Mouse (Mus musculus): ENCODE data around the gene Ssr2. TPM values are rescaled to one million over a fixed set of nuclear protein-coding genes. Genes with fewer than 3 reads are reported as not detected.

Ssr2 gene
- polyA plus RNA-seq, 1 experiment from 2014 or later: 155 TPM

DNA sequence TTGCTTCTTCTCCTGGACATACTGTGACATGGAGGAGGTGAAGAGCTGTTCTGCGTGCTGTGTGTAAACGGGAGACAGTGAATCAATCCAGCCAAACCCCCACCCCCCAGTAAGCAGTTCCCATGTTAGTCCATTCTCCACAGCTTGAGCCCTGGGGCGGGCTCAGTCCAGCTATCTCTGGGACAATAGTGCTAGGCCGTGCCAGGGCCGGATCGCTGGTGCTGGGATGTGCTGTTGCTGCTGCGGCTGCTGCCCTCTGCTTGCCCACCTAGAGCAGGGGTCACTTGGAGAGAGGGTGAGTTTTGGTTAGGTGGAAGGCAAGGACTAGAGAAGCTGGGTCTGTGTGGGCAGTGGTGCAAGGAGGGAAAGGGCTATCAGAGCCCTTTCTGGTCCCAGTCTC is 50.6 kb downstream of the Ssr2 start:
- no peak for DNase-seq (ENCODE audit: low spot score)
- ATAC-seq: no peak
- Histone ChIP-seq H3K4me3 (ENCODE audit: low read depth, low read length) (no peak overlapping the region), H3K4me2 (ENCODE audit: low read length) (peak overlapping the region; percentile 7; the same call in 1 of the 2 replicates), H3K27me3 (replicated peaks; ENCODE audit: control insufficient read depth, insufficient read depth, low read length) (no peaks in the 10 kb centered on the region), H3K36me3 (ENCODE audit: control insufficient read depth, insufficient read depth, low read length) (peaks cover 49% of the 10 kb centered on the region), H3K27ac (ENCODE audit: low read depth, low read length) (no peak overlapping the region; the same call in 1 of the 2 replicates), H3K9me3 (replicated peaks; ENCODE audit: control insufficient read depth, low read length) (no peaks in the 10 kb centered on the region), H3K4me1 (ENCODE audit: control insufficient read depth, insufficient read depth, low read length) (peaks cover 26% of the 10 kb centered on the region), H3K9ac (ENCODE audit: low read length) (no peak overlapping the region; the same call in 1 of the 2 replicates)
- WGBS: 72% methylated on average over 7 of the region's 7 CpGs

GRCm38 (mm10) chr3:88627114-88627513 is 51.4 kb downstream of the Ssr2 start:
- no peak overlapping the region for H3K27ac ChIP-seq (ENCODE audit: low read depth, low read length)

DNA sequence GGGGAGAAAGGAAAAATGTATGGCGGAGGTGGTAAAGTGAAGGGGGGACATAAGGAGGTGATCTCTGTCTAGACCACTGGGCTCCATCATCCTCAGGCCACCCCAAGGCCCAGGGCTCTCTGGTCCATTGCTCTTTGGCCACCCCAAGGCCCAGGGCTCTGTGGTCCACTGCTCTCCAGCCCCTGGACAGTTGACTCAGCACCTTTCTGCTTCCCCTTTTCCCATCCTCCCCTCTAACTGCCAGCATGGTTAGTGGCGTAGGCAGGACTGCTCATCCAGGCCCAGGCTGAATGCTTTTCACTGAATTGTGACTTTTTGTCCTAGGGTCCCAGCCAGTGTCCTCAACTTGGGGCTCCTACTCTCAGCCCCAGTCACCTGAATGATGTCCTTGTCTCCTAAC is 51.9 kb downstream of the Ssr2 start:
- Histone ChIP-seq H3K9me3 (replicated peaks; ENCODE audit: control insufficient read depth, low read length) (no peaks in the 10 kb centered on the region), H3K4me2 (ENCODE audit: low read length) (no peak overlapping the region), H3K27ac (ENCODE audit: low read depth, low read length) (no peak overlapping the region), H3K36me3 (ENCODE audit: control insufficient read depth, insufficient read depth, low read length) (peaks cover 61% of the 10 kb centered on the region), H3K9ac (ENCODE audit: low read length) (no peak overlapping the region), H3K4me3 (ENCODE audit: low read depth, low read length) (no peak overlapping the region), H3K4me1 (ENCODE audit: control insufficient read depth, insufficient read depth, low read length) (peaks cover 26% of the 10 kb centered on the region), H3K27me3 (replicated peaks; ENCODE audit: control insufficient read depth, insufficient read depth, low read length) (no peaks in the 10 kb centered on the region)
- no peak for DNase-seq (ENCODE audit: low spot score)
- no peak for ATAC-seq
- WGBS: 87% methylated on average over 2 of the region's 2 CpGs

More at GRCm38 (mm10) chr3:88627114-88627513, 51.4 kb downstream of the Ssr2 start:
- Histone ChIP-seq H3K9ac (ENCODE audit: low read length) (no peak overlapping the region), H3K4me3 (ENCODE audit: low read depth, low read length) (no peak overlapping the region), H3K36me3 (ENCODE audit: control insufficient read depth, insufficient read depth, low read length) (peaks cover 57% of the 10 kb centered on the region), H3K27me3 (replicated peaks; ENCODE audit: control insufficient read depth, insufficient read depth, low read length) (no peaks in the 10 kb centered on the region), H3K4me1 (ENCODE audit: control insufficient read depth, insufficient read depth, low read length) (peaks cover 26% of the 10 kb centered on the region), H3K4me2 (ENCODE audit: low read length) (no peak overlapping the region), H3K9me3 (replicated peaks; ENCODE audit: control insufficient read depth, low read length) (no peaks in the 10 kb centered on the region)
- 67% methylated on average over 4 of the region's 4 CpGs for WGBS
- DNase-seq (ENCODE audit: low spot score) (no peak), ATAC-seq (no peak)

- peaks cover 26% of the 10 kb centered on the region for H3K4me1 ChIP-seq (ENCODE audit: control insufficient read depth, insufficient read depth, low read length)
- H3K4me3 ChIP-seq (ENCODE audit: low read depth, low read length): no peak overlapping the region
- H3K9ac ChIP-seq (ENCODE audit: low read length): no peak overlapping the region
- H3K27ac ChIP-seq (ENCODE audit: low read depth, low read length): no peak overlapping the region
- WGBS: 84% methylated on average over 4 of the region's 4 CpGs
- no peaks in the 10 kb centered on the region for H3K9me3 ChIP-seq (replicated peaks; ENCODE audit: control insufficient read depth, low read length)
- no peak for DNase-seq (ENCODE audit: low spot score)
- H3K27me3 ChIP-seq (replicated peaks; ENCODE audit: control insufficient read depth, insufficient read depth, low read length): no peaks in the 10 kb centered on the region
- ATAC-seq: no peak
- H3K36me3 ChIP-seq (ENCODE audit: control insufficient read depth, insufficient read depth, low read length): peaks cover 74% of the 10 kb centered on the region
- no peak overlapping the region for H3K4me2 ChIP-seq (ENCODE audit: low read length)
Measured at GRCm38 (mm10) chr3:88628766-88629165, 53.1 kb downstream of the Ssr2 start.

GRCm38 (mm10) chr3:88629244-88629643 is 53.6 kb downstream of the Ssr2 start:
- ATAC-seq: no peak
- Histone ChIP-seq H3K9ac (ENCODE audit: low read length) (no peak overlapping the region), H3K27ac (ENCODE audit: low read depth, low read length) (no peak overlapping the region), H3K9me3 (replicated peaks; ENCODE audit: control insufficient read depth, low read length) (no peaks in the 10 kb centered on the region), H3K4me1 (ENCODE audit: control insufficient read depth, insufficient read depth, low read length) (peaks cover 24% of the 10 kb centered on the region), H3K4me2 (ENCODE audit: low read length) (no peak overlapping the region), H3K27me3 (replicated peaks; ENCODE audit: control insufficient read depth, insufficient read depth, low read length) (no peaks in the 10 kb centered on the region), H3K4me3 (ENCODE audit: low read depth, low read length) (no peak overlapping the region), H3K36me3 (ENCODE audit: control insufficient read depth, insufficient read depth, low read length) (peaks cover 78% of the 10 kb centered on the region)
- DNase-seq (ENCODE audit: low spot score): no peak
- 83% methylated on average over 13 of the region's 13 CpGs for WGBS

- Histone ChIP-seq H3K4me2 (ENCODE audit: low read length) (no peak overlapping the region), H3K36me3 (ENCODE audit: control insufficient read depth, insufficient read depth, low read length) (peaks cover 83% of the 10 kb centered on the region), H3K4me3 (ENCODE audit: low read depth, low read length) (no peak overlapping the region), H3K27ac (ENCODE audit: low read depth, low read length) (no peak overlapping the region), H3K9me3 (replicated peaks; ENCODE audit: control insufficient read depth, low read length) (no peaks in the 10 kb centered on the region), H3K4me1 (ENCODE audit: control insufficient read depth, insufficient read depth, low read length) (peaks cover 17% of the 10 kb centered on the region), H3K9ac (ENCODE audit: low read length) (no peak overlapping the region), H3K27me3 (replicated peaks; ENCODE audit: control insufficient read depth, insufficient read depth, low read length) (no peaks in the 10 kb centered on the region)
- ATAC-seq (no peak), DNase-seq (ENCODE audit: low spot score) (no peak)
- 79% methylated on average over 9 of the region's 9 CpGs for WGBS
Measured at GRCm38 (mm10) chr3:88630018-88630417, 54.3 kb downstream of the Ssr2 start.

DNA sequence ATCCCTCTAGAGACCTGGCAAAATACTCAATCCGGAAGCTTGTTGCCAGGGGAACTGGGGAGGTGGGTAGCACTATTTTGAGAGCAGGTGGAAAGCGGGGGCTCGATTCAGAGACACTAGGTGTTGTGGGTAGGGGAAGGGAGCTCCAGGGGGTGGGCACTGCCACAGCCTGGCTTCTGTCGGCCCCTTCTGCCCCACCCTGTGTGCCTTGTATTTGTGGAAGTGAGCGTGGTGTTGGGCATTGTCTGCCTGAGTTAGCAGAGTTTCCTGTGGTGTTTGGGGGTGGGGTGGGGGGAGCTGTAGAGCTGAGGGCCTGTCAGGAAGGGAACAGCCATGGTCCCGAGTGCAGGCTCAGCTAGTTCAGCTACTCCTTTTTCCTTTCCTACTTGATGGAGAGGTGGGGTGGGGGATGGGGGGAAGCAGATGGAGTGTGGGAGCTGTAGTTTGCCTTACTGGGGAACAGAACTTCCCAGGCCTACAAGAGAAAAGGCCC is 55.2 kb downstream of the Ssr2 start:
- 74% methylated on average over 6 of the region's 6 CpGs for WGBS
- peaks cover 11% of the 10 kb centered on the region for H3K4me1 ChIP-seq (ENCODE audit: control insufficient read depth, insufficient read depth, low read length)
- no peak overlapping the region for H3K9ac ChIP-seq (ENCODE audit: low read length)
- H3K9me3 ChIP-seq (replicated peaks; ENCODE audit: control insufficient read depth, low read length): no peaks in the 10 kb centered on the region
- ATAC-seq: no peak
- H3K4me2 ChIP-seq (ENCODE audit: low read length): no peak overlapping the region
- DNase-seq (ENCODE audit: low spot score): no peak
- H3K27ac ChIP-seq (ENCODE audit: low read depth, low read length): no peak overlapping the region
- peaks cover 85% of the 10 kb centered on the region for H3K36me3 ChIP-seq (ENCODE audit: control insufficient read depth, insufficient read depth, low read length)
- no peaks in the 10 kb centered on the region for H3K27me3 ChIP-seq (replicated peaks; ENCODE audit: control insufficient read depth, insufficient read depth, low read length)
- no peak overlapping the region for H3K4me3 ChIP-seq (ENCODE audit: low read depth, low read length)

GRCm38 (mm10) chr3:88631921-88632587 is 56.4 kb downstream of the Ssr2 start:
- 83% methylated on average over 12 of the region's 12 CpGs for WGBS
- H3K27me3 ChIP-seq (replicated peaks; ENCODE audit: control insufficient read depth, insufficient read depth, low read length): no peaks in the 10 kb centered on the region
- no peak overlapping the region for H3K4me3 ChIP-seq (ENCODE audit: low read depth, low read length)
- H3K9ac ChIP-seq (ENCODE audit: low read length): no peak overlapping the region
- peaks cover under 1% of the 10 kb centered on the region; the same call in 1 of the 2 replicates for H3K4me1 ChIP-seq (ENCODE audit: control insufficient read depth, insufficient read depth, low read length)
- ATAC-seq: no peak
- H3K4me2 ChIP-seq (ENCODE audit: low read length): no peak overlapping the region
- no peaks in the 10 kb centered on the region for H3K9me3 ChIP-seq (replicated peaks; ENCODE audit: control insufficient read depth, low read length)
- no peak overlapping the region for H3K27ac ChIP-seq (ENCODE audit: low read depth, low read length)
- H3K36me3 ChIP-seq (ENCODE audit: control insufficient read depth, insufficient read depth, low read length): peaks cover 92% of the 10 kb centered on the region
- no peak for DNase-seq (ENCODE audit: low spot score)

DNA sequence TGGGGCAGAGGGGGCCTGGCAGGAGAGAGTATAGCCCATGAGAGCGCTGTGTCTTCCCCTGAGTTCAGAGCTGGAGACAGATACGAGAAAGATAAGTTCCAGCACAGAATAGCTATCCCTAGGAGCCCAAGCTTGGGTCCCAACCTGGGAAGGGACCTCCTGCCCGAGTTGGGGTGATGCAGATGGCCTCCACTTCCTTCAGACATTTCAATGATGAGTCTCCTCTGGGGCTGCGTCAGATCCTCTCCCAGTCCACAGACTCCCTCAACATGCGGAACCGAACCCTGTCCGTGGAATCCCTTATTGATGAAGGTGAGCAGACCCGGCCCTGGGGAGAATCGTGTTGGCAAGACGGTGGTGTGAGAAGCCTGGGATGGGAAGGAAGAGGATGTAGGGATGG is 57.4 kb downstream of the Ssr2 start:
- Histone ChIP-seq H3K9me3 (replicated peaks; ENCODE audit: control insufficient read depth, low read length) (no peaks in the 10 kb centered on the region), H3K9ac (ENCODE audit: low read length) (no peak overlapping the region), H3K27me3 (replicated peaks; ENCODE audit: control insufficient read depth, insufficient read depth, low read length) (no peaks in the 10 kb centered on the region), H3K36me3 (ENCODE audit: control insufficient read depth, insufficient read depth, low read length) (peaks cover 97% of the 10 kb centered on the region), H3K27ac (ENCODE audit: low read depth, low read length) (no peak overlapping the region), H3K4me3 (ENCODE audit: low read depth, low read length) (no peak overlapping the region), H3K4me1 (ENCODE audit: control insufficient read depth, insufficient read depth, low read length) (no peaks in the 10 kb centered on the region), H3K4me2 (ENCODE audit: low read length) (no peak overlapping the region)
- DNase-seq (ENCODE audit: low spot score) (no peak), ATAC-seq (no peak)
- WGBS: 93% methylated on average over 10 of the region's 10 CpGs
